Mouse (Mus musculus) forebrain, embryonic 11.5 days (tissue): ENCODE data around the gene Snapin. TPM values are rescaled to one million over a fixed set of nuclear protein-coding genes. Genes with fewer than 3 reads are reported as not detected.

Experiments used
- ATAC-seq: fragments of 200-750 bp; cut with Nextera tagmentation; replicated peaks from 2 replicates; pipeline ENCODE4 v1.8.0; 2017; ENCODE audit warnings: moderate TSS enrichment; ENCODE audit not compliant: low FRiP score
- DNase-seq: peaks from one replicate; pipeline ENCODE4 v3.0.0-alpha.2; 2017; ENCODE audit warnings: low spot score
- H3K27ac ChIP-seq: fragments of 300-500 bp; sonication (generic); 2 replicates; pipeline ENCODE4 v1.5.1; 2014; ENCODE audit warnings: low read depth, low read length
- H3K27me3 ChIP-seq: fragments of 300-500 bp; sonication (generic); 2 replicates; pipeline ENCODE4 v1.6.1; 2014; ENCODE audit warnings: mild to moderate bottlenecking, low read length, mixed read lengths; ENCODE audit not compliant: control insufficient read depth, insufficient read depth
- H3K36me3 ChIP-seq: fragments of 300-500 bp; sonication (generic); 2 replicates; pipeline ENCODE4 v1.6.1; 2014; ENCODE audit warnings: mild to moderate bottlenecking, low read length, moderate library complexity, mixed read lengths; ENCODE audit not compliant: control insufficient read depth, insufficient read depth
- H3K4me1 ChIP-seq: fragments of 300-500 bp; sonication (generic); replicated peaks from 2 replicates; pipeline ENCODE4 v1.6.1; 2014; ENCODE audit warnings: low read length, mixed read lengths; ENCODE audit not compliant: control insufficient read depth, insufficient read depth
- H3K4me2 ChIP-seq: fragments of 300-500 bp; sonication (generic); 2 replicates; pipeline ENCODE4 v1.6.1; 2014; ENCODE audit warnings: low read depth, mild to moderate bottlenecking, low read length, moderate library complexity, mixed read lengths; ENCODE audit not compliant: severe bottlenecking
- H3K4me3 ChIP-seq: fragments of 300-500 bp; sonication (generic); 2 replicates; pipeline ENCODE4 v1.5.1; 2014; ENCODE audit warnings: low read depth, low read length
- H3K9ac ChIP-seq: fragments of 300-500 bp; sonication (generic); 2 replicates; pipeline ENCODE4 v1.6.1; 2014; ENCODE audit warnings: low read length
- H3K9me3 ChIP-seq: fragments of 300-500 bp; sonication (generic); 2 replicates; pipeline ENCODE4 v1.6.1; 2016; ENCODE audit warnings: low read length, mixed read lengths; ENCODE audit not compliant: control insufficient read depth
- WGBS: fragments of 180-500 bp; shearing (Covaris S2); extraction: QIAGEN DNeasy Blood & Tissue Kit; methylation state at CpG from one replicate; pipeline ENCODE4 v1.1.7; 2014; 5-methylcytosine and 5-hydroxymethylcytosine counted together
- polyA plus RNA-seq: library from polyadenylated mRNA; unstranded; fragments of >200 nt; fragmentation: Nextera tagmentation; extraction: Ambion mirVana; gene quantifications from 2 replicates; pipeline ENCODE4 v1.2.1, GENCODE M21; 2014

The Snapin gene
- polyA plus RNA-seq, 1 experiment from 2014 or later = 68.3 TPM

GRCm38 (mm10) chr3:90493831-90494540, 3.2 kb upstream of the Snapin start:
- no peak overlapping the region for H3K27ac ChIP-seq
- no peak overlapping the region for H3K4me2 ChIP-seq
- no peak overlapping the region for H3K4me3 ChIP-seq
- WGBS = 52% methylated on average over 4 of the region's 4 CpGs
- H3K4me1 ChIP-seq = 0 out of 2 replicates have a peak, but pooled peaks cover 5% of the 10 kb centered on the region
- ATAC-seq (no peak), DNase-seq (no peak)
- H3K27me3 ChIP-seq = no peaks in the 10 kb centered on the region
- H3K36me3 ChIP-seq = peaks cover 8% of the 10 kb centered on the region; the same call in 1 of the 2 replicates
- no peak overlapping the region for H3K9ac ChIP-seq
- H3K9me3 ChIP-seq = no peaks in the 10 kb centered on the region

DNA sequence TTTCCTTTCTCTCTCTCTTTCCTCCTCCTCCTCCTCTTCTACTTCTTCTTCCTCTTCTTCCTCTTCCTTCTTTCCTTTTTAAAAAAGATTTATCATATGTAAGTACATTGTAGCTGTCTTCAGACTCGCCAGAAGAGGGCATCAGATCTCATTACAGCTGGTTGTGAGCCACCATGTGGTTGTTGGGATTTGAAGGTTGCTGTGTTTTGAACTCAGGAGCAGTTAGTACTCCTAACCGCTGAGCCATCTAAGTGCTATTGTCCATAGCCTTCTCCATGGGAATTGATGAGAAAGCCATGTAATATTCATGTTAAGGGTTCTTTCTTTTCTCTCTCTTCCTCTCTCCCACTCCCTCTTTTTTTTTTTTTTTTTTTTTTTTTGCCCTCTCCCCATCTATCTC, 517 bp upstream of the Snapin start:
- Histone ChIP-seq H3K4me1 (0 out of 2 replicates have a peak, but pooled peaks cover 5% of the 10 kb centered on the region), H3K27me3 (no peaks in the 10 kb centered on the region), H3K27ac (no peak overlapping the region), H3K36me3 (peaks cover 8% of the 10 kb centered on the region), H3K9me3 (no peaks in the 10 kb centered on the region), H3K4me3 (no peak overlapping the region), H3K4me2 (no peak overlapping the region), H3K9ac (no peak overlapping the region)
- ATAC-seq = no peak
- no peak for DNase-seq
- WGBS = 35% methylated on average over 2 of the region's 2 CpGs

DNA sequence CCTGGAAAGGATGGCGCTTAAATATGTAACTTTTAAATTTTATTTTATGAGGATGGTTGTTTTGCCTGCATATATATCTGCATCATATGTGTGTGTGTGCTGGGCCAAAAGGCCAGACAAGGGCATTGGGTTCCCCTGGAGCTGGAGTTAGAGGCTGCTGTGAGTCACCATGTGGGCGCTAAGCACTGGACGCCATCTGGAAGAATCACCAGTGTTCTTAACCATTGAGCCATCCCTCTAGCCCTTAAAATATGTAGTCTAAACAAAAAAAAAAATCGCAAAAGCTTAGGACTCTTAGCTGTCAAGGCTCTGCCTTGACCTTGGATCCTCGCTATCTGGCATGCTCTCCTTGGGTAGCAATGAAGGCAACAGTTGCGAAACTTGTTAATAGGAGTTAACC, 2.3 kb downstream of the Snapin start:
- WGBS = 90% methylated on average over 6 of the region's 6 CpGs
- H3K36me3 ChIP-seq = peaks cover 21% of the 10 kb centered on the region

DNA sequence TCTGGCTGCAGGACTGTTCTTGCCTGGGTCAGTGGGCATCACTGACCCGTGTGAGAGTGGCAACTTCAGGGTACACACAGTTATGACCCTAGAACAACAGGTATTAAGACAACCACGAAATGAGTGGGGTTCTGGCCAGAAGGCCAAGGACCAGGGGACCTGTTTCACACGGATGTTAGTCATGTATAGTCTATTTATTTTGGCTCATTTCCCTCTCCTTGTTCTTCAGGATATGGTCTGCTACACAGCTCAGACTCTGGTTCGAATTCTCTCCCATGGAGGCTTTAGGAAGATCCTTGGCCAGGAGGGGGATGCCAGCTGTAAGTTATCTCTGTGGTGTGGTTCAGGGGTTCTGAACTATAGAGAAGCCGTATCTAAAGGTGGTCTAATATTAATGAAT, 3.8 kb downstream of the Snapin start:
- Histone ChIP-seq H3K27ac (no peak overlapping the region), H3K27me3 (no peaks in the 10 kb centered on the region), H3K4me2 (no peak overlapping the region), H3K9ac (no peak overlapping the region), H3K4me3 (no peak overlapping the region), H3K36me3 (peaks cover 26% of the 10 kb centered on the region), H3K4me1 (0 out of 2 replicates have a peak, but pooled peaks cover 5% of the 10 kb centered on the region), H3K9me3 (no peaks in the 10 kb centered on the region)
- DNase-seq = no peak
- WGBS = 86% methylated on average over 5 of the region's 5 CpGs
- ATAC-seq = no peak

More for the DNA sequence above, 2.3 kb downstream of the Snapin start:
- Histone ChIP-seq H3K4me3 (no peak overlapping the region), H3K4me1 (0 out of 2 replicates have a peak, but pooled peaks cover 5% of the 10 kb centered on the region), H3K27ac (no peak overlapping the region), H3K27me3 (no peaks in the 10 kb centered on the region), H3K9ac (no peak overlapping the region), H3K4me2 (no peak overlapping the region), H3K9me3 (no peaks in the 10 kb centered on the region)
- ATAC-seq (no peak), DNase-seq (no peak)

GRCm38 (mm10) chr3:90475831-90476611, 14.8 kb downstream of the Snapin start, which contains the start of gene Ilf2:
Gene Ilf2 (plus strand): TSS chr3:90476126.
- peak; percentile 100 for ATAC-seq
- peak within 1 kb of the TSS; percentile 83 for H3K4me3 ChIP-seq

GRCm38 (mm10) chr3:90475151-90475830, 15.5 kb downstream of the Snapin start:
- H3K4me3 ChIP-seq = no peak overlapping the region; the same call in 1 of the 2 replicates
- H3K27ac ChIP-seq = no peak overlapping the region
- ATAC-seq = peak; percentile 34
- H3K4me1 ChIP-seq = peaks cover 3% of the 10 kb centered on the region; the same call in 1 of the 2 replicates
- no peaks in the 10 kb centered on the region for H3K9me3 ChIP-seq
- H3K9ac ChIP-seq = no peak overlapping the region
- H3K27me3 ChIP-seq = no peaks in the 10 kb centered on the region
- H3K4me2 ChIP-seq = peak overlapping the region; percentile 37; the same call in 1 of the 2 replicates
- DNase-seq = no peak
- peaks cover 4% of the 10 kb centered on the region; the same call in 1 of the 2 replicates for H3K36me3 ChIP-seq
- WGBS = 42% methylated on average over 15 of the region's 16 CpGs

More at GRCm38 (mm10) chr3:90475831-90476611, 14.8 kb downstream of the Snapin start, which contains the start of gene Ilf2:
- peaks cover 3% of the 10 kb centered on the region; the same call in 1 of the 2 replicates for H3K4me1 ChIP-seq
- peaks cover 10% of the 10 kb centered on the region; the same call in 1 of the 2 replicates for H3K36me3 ChIP-seq
- H3K27ac ChIP-seq = peak within 1 kb of the TSS; percentile 90
- peak within 1 kb of the TSS; percentile 93 for H3K9ac ChIP-seq
- under 1% methylated on average over 45 of the region's 45 CpGs for WGBS
- H3K27me3 ChIP-seq = no peaks in the 10 kb centered on the region
- DNase-seq = peak; percentile 97
- H3K9me3 ChIP-seq = no peaks in the 10 kb centered on the region
- peak within 1 kb of the TSS; percentile 85 for H3K4me2 ChIP-seq

GRCm38 (mm10) chr3:90472213-90472612, 18.6 kb downstream of the Snapin start:
- H3K36me3 ChIP-seq = no peaks in the 10 kb centered on the region
- no peaks in the 10 kb centered on the region for H3K27me3 ChIP-seq
- 35% methylated on average over 3 of the region's 3 CpGs for WGBS
- H3K9me3 ChIP-seq = no peaks in the 10 kb centered on the region
- no peak overlapping the region for H3K27ac ChIP-seq
- H3K4me2 ChIP-seq = no peak overlapping the region
- no peak overlapping the region for H3K9ac ChIP-seq
- DNase-seq (no peak), ATAC-seq (no peak)
- H3K4me3 ChIP-seq = no peak overlapping the region
- peaks cover 3% of the 10 kb centered on the region; the same call in 1 of the 2 replicates for H3K4me1 ChIP-seq

DNA sequence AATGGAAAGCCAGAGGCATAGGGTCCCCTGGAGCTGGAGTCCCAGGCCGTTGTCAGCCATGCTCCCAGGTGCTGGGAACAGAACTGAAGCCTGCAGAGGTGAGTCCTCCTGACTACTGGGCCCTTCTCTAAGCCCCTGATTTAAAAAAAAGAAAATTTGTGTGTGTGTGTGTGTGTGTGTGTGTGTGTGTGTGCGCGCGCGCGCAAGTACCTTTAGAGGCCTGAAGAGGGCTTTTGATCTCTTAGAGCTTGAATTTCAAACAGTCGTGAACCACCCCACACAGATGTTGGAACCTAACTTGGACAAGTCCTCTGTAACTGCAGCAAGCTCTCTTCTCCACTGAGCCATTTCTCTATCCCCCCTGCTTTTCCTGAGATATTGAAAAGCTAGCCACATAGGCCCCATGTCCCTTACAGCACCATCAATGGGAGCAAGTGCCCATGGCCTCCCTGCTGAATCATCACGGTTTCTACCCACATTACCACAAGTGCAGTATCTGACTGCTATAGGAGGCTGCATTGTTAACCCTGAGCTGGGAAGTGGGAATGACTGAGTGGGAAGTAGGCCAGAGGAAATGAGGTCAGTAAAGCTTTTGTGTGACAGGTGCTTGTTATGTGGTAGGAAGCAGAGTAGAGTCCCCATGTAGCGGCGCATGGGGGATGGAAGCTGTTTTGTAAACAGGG, 23.1 kb downstream of the Snapin start:
- Histone ChIP-seq H3K4me3 (no peak overlapping the region), H3K4me1 (peaks cover 9% of the 10 kb centered on the region; the same call in 1 of the 2 replicates), H3K4me2 (no peak overlapping the region), H3K27me3 (peaks cover 33% of the 10 kb centered on the region), H3K9ac (no peak overlapping the region), H3K36me3 (no peaks in the 10 kb centered on the region), H3K27ac (no peak overlapping the region), H3K9me3 (no peaks in the 10 kb centered on the region)
- DNase-seq = no peak
- 95% methylated on average over 10 of the region's 10 CpGs for WGBS
- no peak for ATAC-seq
